Mouse (Mus musculus) liver, postnatal 0 days (tissue): Measurements from ENCODE around the gene Ppp3r1.

Experiments
- CTCF ChIP-seq: sonication (generic); IDR thresholded peaks from 2 replicates; pipeline ENCODE4 v1.5.1; 2016; ENCODE audit warnings: antibody characterized with exemption, low read depth
- EP300 ChIP-seq: IDR thresholded peaks from 2 replicates; pipeline ENCODE4 v1.6.1; 2016; ENCODE audit warnings: antibody characterized with exemption, low read depth, mild to moderate bottlenecking

DNA sequence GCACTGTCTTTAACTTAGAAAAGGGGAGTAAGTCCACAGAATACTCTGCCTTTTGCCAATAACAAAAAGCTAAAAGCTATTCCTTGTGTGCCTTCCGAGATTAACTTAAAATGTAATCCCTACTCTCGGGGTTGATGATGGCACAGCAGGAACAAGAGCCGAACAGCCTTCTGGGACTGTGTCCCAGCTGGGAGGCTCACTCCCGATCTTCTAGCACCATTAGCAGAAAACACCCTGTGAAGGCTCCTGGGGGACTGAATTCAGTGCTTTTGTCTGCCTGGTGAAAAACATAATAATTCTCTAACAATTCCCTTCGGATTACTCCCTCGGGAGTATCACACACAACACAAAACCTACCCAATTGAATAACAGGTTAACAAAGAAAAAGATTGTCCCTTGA is 23.4 kb upstream of the Ppp3r1 start:
- TF ChIP-seq CTCF (no peak), EP300 (no peak)
